Mouse (Mus musculus) embryonic fibroblast, embryonic 13.5 days (primary cell): ENCODE results near the gene Mfsd6.

Source experiments
- CTCF ChIP-seq: IDR thresholded peaks from 2 replicates; pipeline ENCODE4 v1.5.1; 2011; ENCODE audit warnings: mild to moderate bottlenecking, control low read depth, low read length, moderate library complexity, borderline replicate concordance; ENCODE audit not compliant: insufficient read depth
- POLR2A ChIP-seq: IDR thresholded peaks from 2 replicates; pipeline ENCODE4 v1.6.1; 2011; ENCODE audit warnings: low read depth, mild to moderate bottlenecking, control low read depth, low read length, moderate library complexity

GRCm38 (mm10) chr1:52707030-52707429 is 20.2 kb downstream of the Mfsd6 start:
- TF ChIP-seq POLR2A = no peak
- no peak for TF ChIP-seq CTCF
